Mouse (Mus musculus): ENCODE data around the gene Rps23. TPM values are rescaled to one million over a fixed set of nuclear protein-coding genes. Genes with fewer than 3 reads are reported as not detected.
"Not testable (repeated sequence)": the region's sequence is repeated elsewhere in the genome, so short reads cannot be mapped to it uniquely, and the experiment has no call there.

Gene Rps23
- 472 and 553 TPM in 2 replicates for total RNA-seq (2021)
- long read RNA-seq, experiment 1, transcript Rps23-201 (4 exons, 937 nt), result major isoform, 248 of 263 reads
- long read RNA-seq, experiment 1, partial matches to known transcripts, result 9 of 263 reads
- long read RNA-seq, experiment 1, other reads (novel, unspliced or antisense), result 4 of 263 reads
- long read RNA-seq, experiment 2, transcript Rps23-201 (4 exons, 937 nt), result major isoform, 218 of 231 reads
- long read RNA-seq, experiment 2, partial matches to known transcripts, result 7 of 231 reads
- long read RNA-seq, experiment 2, other reads (novel, unspliced or antisense), result 1 of 231 reads

DNA sequence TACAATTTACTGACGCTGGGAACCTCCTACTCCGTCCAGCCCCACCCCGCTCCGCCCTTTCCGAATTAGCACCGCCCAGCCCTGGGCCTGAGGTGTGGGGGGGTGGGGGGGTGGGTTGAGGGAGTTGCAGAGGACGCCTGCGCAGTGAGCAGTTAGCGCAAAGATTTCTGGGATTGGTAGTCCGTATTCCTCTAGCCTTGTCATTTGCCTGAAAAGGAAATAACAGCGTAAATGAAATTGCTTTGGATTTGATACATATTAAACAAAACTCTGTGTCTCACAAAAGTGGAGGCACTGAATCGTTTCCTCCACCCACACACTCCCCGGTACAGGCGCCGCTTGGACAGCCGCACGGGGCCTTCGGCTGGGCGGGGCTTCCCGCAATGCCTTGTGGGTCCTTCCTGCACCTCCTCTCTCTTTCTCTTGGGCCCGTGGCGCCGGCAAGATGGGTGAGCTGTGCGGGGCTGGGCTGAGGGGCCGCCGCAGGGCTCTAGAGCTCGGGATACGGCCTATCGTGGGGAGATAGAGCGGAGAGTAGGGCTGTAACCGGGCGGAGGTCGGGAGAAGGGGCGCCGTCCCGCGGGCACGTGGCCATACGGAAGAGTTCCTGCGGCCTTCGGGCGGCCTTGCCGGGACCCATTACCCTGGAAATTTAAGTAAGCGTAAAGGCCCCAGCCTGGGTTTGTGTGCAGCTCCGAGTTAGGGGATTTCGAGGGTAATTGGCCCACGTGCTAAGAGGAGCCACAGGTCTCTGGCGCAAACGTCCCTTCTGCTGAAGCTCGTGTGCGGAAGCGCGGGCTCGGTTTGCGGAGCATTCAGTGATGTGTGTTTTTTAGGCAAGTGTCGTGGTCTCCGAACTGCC is at the start of gene Rps23:
Rps23 (plus strand) TSS at position 208 of the 862 bp plus-strand sequence.
- DNase-seq, result peak; percentile 94

DNA sequence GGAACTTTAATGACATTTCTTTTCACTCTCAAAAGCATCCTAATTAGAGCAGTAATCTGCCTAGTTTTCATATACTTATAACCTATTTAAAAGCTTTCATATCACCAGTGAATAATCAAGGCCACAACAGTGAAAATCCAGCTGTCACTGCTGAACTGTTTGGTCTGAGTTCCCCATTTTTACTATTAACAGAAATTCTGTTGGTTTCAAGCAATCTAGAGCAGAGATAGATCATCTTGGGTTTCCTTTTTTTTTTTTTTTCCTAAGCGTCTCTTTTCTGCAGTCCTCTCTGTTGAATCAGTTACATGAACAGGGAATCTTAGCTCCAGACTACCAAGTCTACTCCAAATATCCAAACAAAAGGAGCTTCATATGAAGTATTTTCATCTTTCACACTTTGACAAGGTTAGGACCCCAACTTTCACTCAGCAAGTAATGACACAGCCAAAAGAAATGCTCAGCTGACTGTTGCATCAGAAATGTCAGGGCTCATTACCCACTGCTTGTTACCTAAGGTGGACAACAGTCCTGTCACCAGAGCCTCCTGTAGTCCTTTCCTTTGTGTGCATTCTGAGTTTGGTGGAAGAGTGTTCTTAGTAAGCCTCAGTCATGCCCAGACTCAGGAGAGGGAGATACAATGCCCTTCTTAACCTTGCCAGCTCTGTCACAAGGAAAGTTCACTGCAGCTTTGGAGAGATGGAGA is 40.9 kb upstream of the Rps23 start:
- no peak for DNase-seq

DNA sequence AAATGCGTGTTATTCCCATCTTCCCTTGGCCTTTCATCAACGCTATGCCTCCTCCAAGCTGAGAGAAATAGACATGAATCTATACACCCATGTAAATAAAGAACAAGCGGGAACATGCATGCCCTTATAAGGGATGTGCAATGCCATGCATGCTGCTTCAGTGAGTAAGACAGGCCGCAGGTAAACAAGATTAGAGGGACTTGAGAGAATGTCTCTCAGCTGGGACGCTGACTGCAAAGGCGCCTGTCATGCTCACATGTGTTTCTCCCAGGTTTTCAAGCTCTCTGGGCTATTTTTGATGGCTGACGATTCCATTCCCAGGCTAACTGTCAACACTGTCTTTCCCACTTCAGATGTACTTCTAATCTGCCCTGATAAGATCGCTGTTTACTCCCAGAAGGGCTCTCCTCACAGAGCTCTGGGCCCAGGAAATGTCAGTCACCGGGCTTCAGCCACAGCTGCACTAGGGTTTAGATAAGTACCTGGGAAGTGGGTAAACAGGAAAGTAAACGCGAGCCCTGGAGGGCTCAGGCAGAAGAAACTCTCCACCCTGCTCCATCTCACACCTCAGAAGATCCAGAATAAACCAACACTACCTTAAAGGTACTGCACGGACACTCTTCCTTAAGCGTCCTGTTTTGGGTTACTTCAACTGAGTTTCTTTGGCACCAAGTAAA is 36.8 kb upstream of the Rps23 start:
- DNase-seq, result no peak

DNA sequence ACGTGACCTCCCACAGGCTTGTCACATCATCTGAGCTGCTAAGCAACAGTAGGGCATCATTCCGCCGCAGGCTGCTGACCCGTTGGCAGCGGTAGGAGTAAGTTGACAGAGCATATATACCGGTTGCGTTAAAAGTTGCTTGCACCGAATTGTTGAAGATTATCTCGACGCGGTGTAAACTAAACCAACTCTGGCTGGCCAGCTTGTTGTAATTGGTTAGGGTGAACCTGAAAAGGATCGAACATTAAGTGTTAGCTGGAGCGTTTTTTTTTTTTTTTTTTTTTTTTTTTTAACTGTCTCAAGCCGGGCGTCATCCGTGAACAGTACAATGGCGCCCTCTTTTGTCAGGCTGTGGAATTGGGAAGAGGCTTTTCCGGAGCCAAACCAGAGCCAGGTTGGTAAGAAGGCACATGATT is 36.2 kb upstream of the Rps23 start:
- DNase-seq, result peak; percentile 78

DNA sequence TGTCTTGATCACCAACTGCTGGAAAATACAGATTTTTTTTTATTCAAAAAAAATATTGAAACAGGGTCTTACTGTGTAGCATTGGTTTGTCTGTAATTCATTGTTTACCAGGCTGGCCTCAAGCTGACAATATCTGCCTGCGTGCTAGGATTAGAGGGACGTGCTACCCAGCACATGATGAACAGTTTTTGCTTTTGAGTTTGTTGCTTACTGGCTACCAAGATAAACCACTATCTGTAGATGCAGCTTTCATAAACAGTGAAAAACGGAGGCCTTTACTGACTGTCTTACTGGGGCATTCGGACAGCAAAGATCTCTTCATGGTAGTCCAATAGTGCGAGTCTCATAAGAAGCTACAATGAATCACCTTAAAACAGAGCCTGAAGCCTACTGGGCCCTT is 32.6 kb upstream of the Rps23 start:
- no peak for DNase-seq

DNA sequence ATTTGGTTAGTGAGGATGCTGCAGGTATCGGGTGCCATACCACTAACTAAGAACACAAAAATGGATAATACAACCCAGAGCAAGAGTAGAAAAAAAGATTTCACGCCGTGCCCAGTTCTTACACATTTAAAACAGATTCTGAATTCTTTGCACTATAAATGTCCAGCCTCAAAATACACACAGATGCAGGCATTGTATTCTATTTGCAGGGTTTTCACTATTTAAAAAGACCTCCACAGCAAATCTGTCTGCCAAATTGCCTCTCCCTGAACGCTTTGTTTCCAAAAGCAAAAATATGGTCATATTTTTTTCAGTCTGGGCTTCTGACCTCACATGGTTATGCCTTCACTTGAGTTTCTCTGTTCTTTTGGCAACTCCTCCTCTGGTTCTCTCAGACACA is 27.9 kb upstream of the Rps23 start:
- DNase-seq, result no peak

DNA sequence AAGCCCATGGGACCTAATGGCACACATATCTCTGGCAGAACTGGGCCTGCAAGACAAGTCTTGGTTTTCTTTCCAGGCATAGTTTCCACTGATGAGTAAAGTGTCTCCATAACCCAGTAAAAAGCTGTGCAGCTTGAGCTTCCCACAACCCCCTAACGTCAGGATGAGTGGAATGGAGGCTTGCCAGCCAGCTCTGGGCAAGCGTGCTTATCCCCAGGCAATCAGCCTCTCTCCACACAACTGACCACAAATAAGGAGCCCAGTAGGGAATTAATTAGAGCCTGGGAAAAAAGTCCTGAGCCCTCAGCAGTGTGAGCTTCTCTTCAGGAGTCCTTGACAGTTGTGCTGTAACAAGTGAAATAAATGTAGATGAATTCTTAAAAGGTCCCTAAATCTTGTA is 26.7 kb upstream of the Rps23 start:
- no peak for DNase-seq

DNA sequence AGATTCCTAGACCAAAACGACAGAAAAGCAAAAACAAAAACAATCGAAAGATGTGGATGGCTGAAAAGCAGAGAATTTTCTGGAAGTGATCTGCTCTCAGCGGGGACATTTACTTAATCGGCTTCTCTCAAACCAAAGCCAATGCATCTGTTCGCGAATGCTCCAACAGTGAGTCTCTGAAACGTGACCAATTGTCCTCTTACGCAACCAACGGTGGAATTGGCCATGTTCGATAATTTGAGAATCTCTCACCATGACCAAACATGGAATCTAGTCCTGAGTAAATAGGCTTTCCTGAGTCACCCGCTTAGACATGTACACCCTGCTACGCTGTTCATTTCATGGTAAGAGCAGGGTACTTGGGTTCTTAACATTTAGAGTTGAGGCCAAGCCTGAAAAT is 25.9 kb upstream of the Rps23 start:
- DNase-seq, result no peak

DNA sequence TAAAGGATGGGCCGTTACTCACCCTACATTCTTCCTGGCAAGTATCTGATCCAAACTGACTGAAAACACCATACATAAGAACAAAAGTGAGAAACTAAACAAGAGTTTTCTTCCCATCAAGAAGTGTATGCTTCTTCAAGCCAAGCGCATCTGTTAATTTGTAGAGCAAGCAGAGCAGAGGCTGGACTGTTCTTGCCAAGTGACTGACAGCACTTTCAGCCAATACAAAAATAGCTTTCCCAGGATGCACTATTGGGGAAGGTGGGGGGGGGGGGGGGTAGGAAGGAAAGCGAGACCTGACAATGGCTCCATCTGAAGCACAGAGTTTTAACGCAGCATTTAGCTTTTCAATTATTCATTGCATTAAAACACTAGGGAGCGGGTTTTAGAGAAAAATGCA is 17.6 kb upstream of the Rps23 start, which contains the start of gene Atp6ap1l:
Atp6ap1l (minus strand) TSS at position 180 of the 400 bp plus-strand sequence.
- no peak for DNase-seq

DNA sequence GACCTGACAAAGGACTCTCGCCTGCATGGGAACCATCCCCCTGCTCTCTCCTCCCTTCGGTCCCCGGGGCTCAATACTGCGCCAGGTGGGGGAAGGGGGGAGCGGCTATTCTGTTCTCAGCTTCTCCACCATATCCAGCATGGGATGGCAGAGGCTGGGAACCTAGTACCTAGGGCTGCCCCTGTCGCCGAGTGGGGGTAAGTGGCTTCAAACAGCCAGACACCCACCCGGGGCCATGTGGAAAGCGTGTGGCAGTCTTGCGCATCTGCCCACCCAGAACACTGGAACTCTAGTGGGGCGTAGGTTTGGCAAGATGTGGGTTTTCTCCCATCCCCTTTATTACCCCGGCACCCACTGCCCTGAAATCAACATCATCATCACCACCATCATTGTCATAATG is 15.4 kb upstream of the Rps23 start:
- no peak for DNase-seq

DNA sequence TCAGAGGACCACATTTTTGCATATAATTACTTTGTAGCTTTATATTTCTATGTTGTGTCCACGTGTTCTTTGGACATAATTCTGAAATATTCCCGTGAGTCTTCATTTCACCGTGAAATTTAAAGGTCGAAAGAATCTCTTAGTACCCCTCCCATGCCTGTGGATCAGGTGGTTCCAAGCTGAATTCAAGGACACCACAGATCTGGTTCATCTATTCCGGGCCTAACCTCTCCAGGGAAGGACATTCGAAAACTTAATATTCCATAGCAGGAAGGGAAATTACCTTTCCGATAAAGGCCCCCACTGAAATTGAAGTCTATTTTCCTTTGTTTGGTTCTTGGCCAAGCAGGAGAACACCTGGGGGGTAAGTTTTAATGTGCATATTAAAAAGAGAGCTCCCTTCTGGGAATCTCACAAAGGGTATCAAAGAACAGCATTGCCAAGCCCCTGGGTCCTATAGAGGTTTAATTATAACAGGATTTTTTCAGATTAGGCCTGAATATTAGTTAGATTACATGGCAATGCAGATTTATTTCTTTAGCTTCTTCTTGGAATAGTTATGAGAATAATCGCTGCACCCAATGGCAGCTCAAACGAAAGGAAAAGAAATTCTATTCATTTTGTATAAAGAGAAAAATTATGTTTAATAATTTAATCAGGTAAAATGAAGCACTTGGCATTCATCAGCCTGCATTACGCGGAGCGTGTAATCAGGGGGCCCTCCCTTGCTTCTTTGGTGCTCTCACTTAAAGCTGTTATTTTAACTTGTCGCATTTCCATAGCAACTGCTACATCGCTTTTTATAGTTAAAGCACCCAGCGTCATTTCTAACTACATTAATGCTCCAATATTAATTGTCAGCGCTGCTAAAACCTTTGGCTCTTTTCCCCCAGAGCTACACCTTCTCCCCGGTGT is 9.7 kb upstream of the Rps23 start:
- no peak for DNase-seq

DNA sequence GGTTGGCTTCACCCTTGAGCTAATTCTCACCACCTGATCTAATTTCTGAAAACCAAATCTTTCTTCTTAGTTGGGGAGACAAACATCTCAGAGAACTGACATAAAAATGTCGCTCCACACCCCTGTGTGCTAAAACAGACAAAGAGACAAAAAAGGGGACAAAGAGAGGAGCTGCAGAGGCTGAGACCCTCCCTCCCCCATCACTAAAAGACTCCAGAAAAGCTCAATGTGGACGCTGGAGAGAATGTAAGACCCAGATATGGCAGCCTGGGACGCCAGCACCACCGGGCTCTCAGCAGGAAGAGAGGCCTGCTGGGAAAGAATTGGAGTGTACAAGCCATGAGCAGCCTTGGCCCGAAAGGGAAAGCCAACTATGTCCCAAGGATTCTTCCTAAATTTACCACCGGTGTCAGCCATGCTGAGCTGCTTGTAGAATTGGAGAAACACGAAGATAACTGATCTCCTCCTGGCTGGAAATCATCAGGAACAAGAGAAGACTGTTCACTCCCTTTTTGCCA is 9.0 kb upstream of the Rps23 start:
- DNase-seq, result no peak

DNA sequence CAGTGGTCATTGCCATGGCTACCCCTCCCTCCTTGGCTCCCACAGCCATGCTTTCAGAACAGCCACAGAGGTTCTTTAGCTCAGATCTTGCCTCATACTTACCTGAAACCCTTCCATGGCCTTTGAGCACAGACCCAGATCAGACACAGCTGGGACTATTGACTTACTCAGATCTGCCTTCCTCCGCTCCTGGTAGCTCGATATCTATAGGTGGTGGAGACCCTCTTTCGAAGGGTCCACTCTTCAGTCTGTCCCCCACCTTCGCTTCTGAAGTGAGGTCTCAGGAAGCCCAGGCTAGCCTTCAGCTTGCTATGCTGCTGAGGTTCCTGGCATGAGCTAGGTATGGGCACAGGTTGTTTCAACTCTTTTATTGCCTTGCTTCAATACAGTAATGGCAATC is 8.0 kb upstream of the Rps23 start:
- DNase-seq, result no peak

DNA sequence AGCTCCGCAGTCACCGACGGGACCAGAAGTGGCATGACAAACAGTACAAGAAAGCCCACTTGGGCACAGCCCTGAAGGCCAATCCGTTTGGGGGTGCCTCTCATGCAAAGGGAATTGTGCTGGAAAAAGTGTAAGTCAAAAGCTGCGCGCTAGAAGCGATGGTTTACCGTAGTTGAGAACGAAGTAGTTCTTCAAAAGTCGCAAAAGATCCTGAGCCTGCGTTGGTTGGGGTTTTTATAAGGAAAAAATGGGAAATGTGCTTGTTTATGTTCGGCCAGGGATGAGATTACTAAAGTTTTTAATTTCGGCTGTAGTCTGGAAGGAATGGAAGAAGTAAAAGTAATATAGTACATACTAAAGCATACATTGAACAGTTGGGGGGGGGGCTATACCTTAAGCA is 859 bp downstream of the Rps23 start:
- not testable (repeated sequence) for DNase-seq

DNA sequence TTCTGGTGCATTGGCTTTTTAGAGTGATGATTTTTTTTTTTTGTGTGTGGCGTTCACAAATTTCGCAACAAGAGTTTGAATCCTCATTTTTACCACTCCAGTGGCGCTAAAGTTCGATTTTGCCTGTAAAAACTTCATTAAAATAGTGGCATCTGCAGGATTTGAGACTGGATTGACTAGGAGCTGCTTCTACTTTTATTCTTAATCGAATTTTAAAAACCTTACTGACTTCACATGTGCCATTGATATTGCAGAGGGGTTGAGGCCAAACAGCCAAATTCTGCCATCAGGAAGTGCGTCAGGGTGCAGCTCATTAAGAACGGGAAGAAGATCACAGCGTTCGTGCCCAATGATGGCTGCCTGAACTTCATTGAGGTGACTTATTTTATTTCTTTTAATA is 1.3 kb downstream of the Rps23 start:
- no peak for DNase-seq

DNA sequence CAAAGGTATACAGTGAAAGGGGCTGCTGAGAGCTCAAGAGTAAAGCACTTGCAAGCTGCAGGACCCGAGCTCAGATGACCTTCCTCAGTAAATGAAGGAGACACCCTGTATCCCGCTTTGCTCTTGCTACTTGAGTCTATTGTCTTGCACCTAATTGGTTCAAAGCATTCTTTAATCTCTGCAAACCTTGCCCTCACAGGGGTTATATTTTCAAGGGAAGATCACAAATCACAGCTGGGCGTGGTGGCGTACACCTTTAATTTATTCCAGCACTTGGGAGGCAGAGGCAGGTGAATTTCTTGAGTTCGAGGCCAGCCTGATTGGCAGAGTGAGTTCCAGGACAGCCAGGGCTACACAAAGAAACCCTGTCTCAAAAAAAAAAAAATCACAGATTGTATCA is 2.4 kb downstream of the Rps23 start:
- no peak for DNase-seq

DNA sequence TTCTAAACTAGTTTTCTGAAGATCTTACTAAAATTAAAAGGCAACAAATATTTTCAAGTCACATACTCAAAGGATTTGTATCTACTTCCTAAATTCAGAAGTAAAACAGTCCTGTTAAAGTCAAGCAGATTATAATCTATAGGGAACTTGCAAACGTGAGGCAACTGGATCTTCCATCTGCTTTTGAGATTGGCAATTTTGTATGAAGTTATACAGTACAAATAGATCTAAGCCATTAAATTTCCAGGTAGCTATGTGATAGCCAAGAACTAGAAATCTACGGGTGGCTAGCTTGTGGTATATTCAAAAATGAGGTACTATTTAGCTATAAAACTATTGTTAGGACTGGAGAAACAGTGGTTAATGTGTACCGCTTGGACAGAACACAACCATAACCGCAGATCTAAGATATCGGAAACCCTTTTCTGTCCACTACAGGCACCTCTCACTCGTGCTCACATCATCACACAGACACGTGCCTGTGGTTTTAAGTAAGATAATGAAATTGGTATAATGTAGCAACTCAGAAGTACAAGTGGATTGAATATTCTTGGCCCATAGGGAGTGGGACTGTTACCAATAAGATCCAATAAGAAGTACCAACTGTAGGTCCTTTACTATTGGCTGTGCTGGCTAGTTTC is 3.5 kb downstream of the Rps23 start:
- DNase-seq, result no peak

DNA sequence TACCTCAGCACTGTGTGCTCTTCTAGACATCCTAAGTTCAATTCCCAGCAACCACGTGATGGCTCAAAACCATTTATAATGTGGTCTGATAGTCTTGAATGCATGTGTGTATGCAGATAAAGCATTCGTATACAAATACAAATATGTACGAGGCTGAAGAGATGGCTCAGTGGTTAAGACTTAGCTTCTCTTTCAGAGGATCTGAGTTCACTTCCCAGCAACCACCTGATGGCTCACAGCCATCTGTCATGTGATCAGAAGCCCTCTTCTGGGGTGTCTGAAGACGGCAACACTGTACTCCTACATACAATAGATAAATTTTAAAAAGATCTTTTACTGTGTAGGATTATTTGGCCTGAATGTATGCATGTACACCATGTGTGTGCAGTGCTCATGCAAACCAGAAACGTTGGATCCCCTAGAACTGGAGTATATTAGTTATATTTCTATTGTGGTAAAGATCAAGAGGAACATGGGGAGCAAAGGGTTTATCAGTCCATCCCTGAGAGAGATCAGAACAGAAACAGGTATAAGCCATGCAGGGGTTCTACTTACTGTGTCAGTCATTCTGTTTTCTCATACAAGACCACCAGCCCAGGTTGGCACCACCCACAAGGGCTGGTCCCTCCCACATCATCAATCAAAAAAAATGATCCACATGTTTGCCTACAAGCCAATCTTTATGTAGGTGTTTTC is 4.3 kb downstream of the Rps23 start:
- no peak for DNase-seq

DNA sequence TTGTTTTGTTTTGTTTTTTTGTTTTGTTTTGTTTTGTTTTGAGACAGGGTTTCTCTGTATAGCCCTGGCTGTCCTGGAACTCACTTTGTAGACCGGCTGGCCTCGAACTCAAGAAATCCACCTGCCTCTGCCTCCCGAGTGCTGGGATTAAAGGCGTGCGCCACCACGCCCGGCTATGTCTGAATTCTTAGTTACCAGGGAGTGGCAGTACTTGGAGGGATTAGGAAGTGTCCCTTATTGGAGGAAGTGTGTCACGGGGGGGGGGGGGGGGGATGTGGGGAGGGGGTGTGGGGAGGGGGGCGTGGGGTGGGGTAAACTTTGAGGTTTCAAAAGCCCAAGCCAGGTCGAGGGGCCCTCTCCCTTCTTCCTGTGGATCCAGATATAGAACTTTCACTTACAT is 5.5 kb downstream of the Rps23 start:
- DNase-seq, result not testable (repeated sequence)

DNA sequence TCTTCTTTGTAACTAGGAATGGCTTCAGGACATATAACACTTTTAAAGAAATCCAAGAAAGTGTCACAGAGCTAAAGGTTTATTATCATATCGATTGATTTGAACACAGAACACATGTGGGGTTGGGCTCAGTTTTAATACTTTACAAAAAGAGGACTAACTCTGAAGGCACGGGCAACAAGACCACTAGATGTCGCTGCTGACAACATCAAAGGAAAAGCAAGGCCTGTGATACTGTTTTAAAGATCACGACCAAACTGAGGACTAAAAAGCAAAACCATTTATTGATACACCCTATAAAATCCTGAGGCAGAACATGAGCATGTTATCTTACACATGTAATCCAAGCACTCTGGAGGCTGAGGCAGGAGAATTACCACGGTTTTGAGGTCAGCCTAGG is 7.1 kb downstream of the Rps23 start:
- DNase-seq, result peak; percentile 80
